Mouse (Mus musculus) lung, embryonic 15.5 days (tissue): Measurements from ENCODE around the gene Hsd17b1. TPM values are rescaled to one million over a fixed set of nuclear protein-coding genes. Genes with fewer than 3 reads are reported as not detected.

Experiments
- ATAC-seq: fragments of 200-750 bp; cut with Nextera tagmentation; 2 replicates; pipeline ENCODE4 v1.8.0; 2017; ENCODE audit warnings: moderate number of reproducible peaks, borderline replicate concordance; ENCODE audit not compliant: low FRiP score, low TSS enrichment; ENCODE audit errors: extremely low read depth
- H3K27ac ChIP-seq: fragments of 300-500 bp; sonication (generic); 2 replicates; pipeline ENCODE4 v1.5.1; 2015; ENCODE audit warnings: moderate library complexity, mild to moderate bottlenecking, inconsistent platforms
- H3K27me3 ChIP-seq: fragments of 300-500 bp; sonication (generic); 2 replicates; pipeline ENCODE4 v1.6.1; 2015; ENCODE audit warnings: inconsistent platforms
- H3K36me3 ChIP-seq: fragments of 300-500 bp; sonication (generic); 2 replicates; pipeline ENCODE4 v1.6.1; 2015; ENCODE audit warnings: inconsistent platforms
- H3K4me1 ChIP-seq: fragments of 300-500 bp; sonication (generic); 2 replicates; pipeline ENCODE4 v1.6.1; 2015; ENCODE audit warnings: inconsistent platforms
- H3K4me2 ChIP-seq: fragments of 300-500 bp; sonication (generic); 2 replicates; pipeline ENCODE4 v1.6.1; 2015; ENCODE audit warnings: inconsistent platforms, mild to moderate bottlenecking, moderate library complexity
- H3K4me3 ChIP-seq: fragments of 300-500 bp; sonication (generic); 2 replicates; pipeline ENCODE4 v1.5.1; 2015; ENCODE audit warnings: mild to moderate bottlenecking, inconsistent platforms
- H3K9ac ChIP-seq: fragments of 300-500 bp; sonication (generic); 2 replicates; pipeline ENCODE4 v1.6.1; 2015; ENCODE audit warnings: inconsistent platforms
- H3K9me3 ChIP-seq: fragments of 300-500 bp; sonication (generic); 2 replicates; pipeline ENCODE4 v1.6.1; 2016; ENCODE audit warnings: inconsistent platforms
- WGBS: fragments of 180-500 bp; shearing (Covaris S2); methylation state at CpG from one replicate; pipeline ENCODE4 v1.1.7; 2015; 5-methylcytosine and 5-hydroxymethylcytosine counted together
- polyA plus RNA-seq: library from polyadenylated mRNA; unstranded; fragments of >200 nt; fragmentation: Nextera tagmentation; extraction: Ambion mirVana; gene quantifications from 2 replicates; pipeline ENCODE4 v1.2.1, GENCODE M21; 2015

Gene Hsd17b1
- polyA plus RNA-seq = 0.11 and 0.15 TPM in 2 replicates

DNA sequence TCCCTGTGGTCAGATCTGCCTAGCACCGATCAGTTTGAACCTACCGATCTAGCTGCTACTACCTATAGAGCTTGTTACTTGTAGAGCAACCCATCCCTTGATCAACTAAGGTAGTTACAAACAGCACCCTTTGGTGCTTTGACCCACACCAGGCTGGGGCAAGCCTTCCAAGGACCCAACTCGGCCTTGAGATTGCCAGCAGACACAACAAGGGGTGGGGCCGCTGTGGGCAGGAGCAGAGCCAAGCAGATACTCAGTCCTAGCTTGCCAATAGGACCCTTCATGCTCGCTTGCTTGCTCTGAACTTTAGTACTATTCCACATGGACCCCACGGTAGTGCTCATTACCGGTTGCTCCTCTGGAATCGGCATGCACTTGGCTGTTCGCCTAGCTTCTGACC, at the start of gene Hsd17b1:
Gene Hsd17b1, plus strand, starts transcription at position 291 of the 400 bp plus-strand sequence.
- H3K9me3 ChIP-seq = no peaks in the 10 kb centered on the region
- H3K4me3 ChIP-seq = no peak within 1 kb of the TSS
- H3K27me3 ChIP-seq = peaks cover 52% of the 10 kb centered on the region
- H3K27ac ChIP-seq = no peak within 1 kb of the TSS
- peaks cover 15% of the 10 kb centered on the region for H3K4me1 ChIP-seq
- no peak within 1 kb of the TSS for H3K4me2 ChIP-seq
- ATAC-seq = no peak
- 68% methylated on average over 9 of the region's 9 CpGs for WGBS
- no peaks in the 10 kb centered on the region for H3K36me3 ChIP-seq
- H3K9ac ChIP-seq = no peak within 1 kb of the TSS

DNA sequence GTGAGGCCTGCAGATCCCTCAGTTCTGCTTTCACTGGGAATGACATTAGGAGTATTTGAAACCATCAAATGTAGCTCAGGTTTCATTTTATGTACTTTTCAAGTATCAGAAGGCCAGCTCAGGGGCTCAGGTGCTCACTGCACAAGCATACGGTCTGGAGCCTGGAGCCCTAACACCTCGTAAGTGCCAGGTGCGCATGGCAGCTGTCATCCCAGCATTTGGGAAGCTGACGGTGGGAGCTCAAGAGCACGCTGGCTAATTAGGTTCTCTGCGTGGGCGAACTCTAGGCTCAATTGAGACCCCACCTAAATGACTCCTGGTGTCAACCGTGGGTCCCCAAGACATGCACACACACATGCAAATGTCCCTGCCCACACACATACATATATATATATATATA, 48.9 kb upstream of the Hsd17b1 start:
- ATAC-seq = no peak
- H3K9me3 ChIP-seq = no peaks in the 10 kb centered on the region
- H3K36me3 ChIP-seq = peaks cover 50% of the 10 kb centered on the region
- no peak overlapping the region for H3K27ac ChIP-seq
- H3K27me3 ChIP-seq = no peaks in the 10 kb centered on the region
- H3K4me3 ChIP-seq = no peak overlapping the region
- WGBS = 80% methylated on average over 8 of the region's 8 CpGs
- H3K9ac ChIP-seq = no peak overlapping the region
- H3K4me1 ChIP-seq = no peaks in the 10 kb centered on the region
- no peak overlapping the region for H3K4me2 ChIP-seq

DNA sequence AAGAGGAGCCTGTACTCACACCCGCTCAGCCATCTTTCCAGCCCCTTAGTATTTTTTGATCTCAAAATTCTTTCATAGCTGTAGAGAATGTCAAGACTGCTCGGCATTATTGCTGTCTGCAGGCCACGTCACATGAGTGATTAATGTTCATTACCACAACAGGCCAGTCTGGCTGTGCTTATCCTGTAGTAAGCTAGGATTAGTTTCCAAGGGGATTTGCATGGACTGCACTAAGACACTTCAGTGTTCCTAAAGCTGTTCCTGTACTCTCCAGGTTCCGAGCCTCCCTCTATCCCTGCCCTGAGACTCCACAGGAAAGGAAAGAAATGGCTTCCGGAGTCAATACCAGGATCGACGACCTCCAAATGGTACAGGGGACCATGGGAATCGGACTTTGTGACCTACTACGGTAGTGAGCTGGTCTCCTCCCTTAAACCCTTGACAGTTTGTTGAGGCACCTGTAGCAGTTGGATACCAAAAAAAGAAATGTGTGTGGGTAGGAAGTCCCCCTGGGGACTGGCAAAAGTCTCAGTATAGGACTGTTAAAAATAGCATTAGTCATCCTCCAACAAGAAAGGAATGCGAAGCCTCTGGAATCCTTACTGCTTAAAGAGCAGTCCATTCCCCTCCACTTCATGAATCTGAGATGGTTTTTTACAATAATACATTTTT, 47.9 kb upstream of the Hsd17b1 start:
- whole genome bisulfite sequencing = 86% methylated on average over 10 of the region's 10 CpGs
- Histone ChIP-seq H3K4me1 (no peaks in the 10 kb centered on the region), H3K9me3 (no peaks in the 10 kb centered on the region), H3K9ac (no peak overlapping the region), H3K27me3 (no peaks in the 10 kb centered on the region), H3K27ac (no peak overlapping the region), H3K4me3 (no peak overlapping the region), H3K4me2 (no peak overlapping the region), H3K36me3 (peaks cover 60% of the 10 kb centered on the region)
- no peak for ATAC-seq

DNA sequence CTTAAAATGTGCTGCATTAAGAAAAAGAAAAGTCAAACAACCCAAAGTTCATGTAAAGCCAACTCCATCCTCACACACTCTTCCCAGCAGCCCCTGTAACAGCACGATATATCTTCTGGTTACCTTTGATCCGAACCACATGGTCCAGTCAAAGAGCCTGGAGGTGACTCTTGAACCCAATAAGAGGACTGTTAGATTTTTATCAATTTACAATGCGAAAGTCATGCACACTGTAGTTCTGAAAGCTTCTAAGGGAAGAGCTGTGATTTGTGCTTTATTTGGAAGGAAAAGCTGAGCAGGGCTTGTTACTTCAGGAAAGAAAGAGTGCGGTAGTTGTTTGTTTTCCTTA, 47.4 kb upstream of the Hsd17b1 start:
- Histone ChIP-seq H3K9me3 (no peaks in the 10 kb centered on the region), H3K27ac (no peak overlapping the region), H3K27me3 (no peaks in the 10 kb centered on the region), H3K36me3 (peaks cover 62% of the 10 kb centered on the region), H3K9ac (no peak overlapping the region), H3K4me3 (no peak overlapping the region), H3K4me1 (no peaks in the 10 kb centered on the region), H3K4me2 (no peak overlapping the region)
- ATAC-seq = no peak
- 77% methylated on average over 4 of the region's 4 CpGs for whole genome bisulfite sequencing

DNA sequence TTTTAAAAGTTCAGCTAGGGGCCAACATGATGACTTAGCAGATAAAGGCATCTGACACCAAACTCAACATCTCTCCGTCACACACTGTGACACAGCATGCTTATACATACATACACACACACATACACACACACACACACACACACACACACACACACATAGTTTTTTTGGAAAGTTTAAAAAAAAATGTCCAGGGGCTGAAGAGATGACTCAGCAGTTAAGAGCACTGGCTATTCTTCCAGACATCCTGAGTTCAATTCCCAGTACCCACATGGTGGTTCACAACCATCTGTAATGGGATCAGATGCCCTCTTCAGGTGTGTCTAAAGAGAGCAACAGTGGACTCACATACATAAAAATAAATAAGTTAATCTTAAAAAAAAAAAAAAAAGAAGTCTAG, 46.7 kb upstream of the Hsd17b1 start:
- Histone ChIP-seq H3K9ac (no peak overlapping the region), H3K4me3 (no peak overlapping the region), H3K9me3 (no peaks in the 10 kb centered on the region), H3K27me3 (no peaks in the 10 kb centered on the region), H3K36me3 (peaks cover 66% of the 10 kb centered on the region), H3K27ac (no peak overlapping the region), H3K4me1 (no peaks in the 10 kb centered on the region), H3K4me2 (no peak overlapping the region)
- ATAC-seq = no peak
- 85% methylated on average over 1 of the region's 1 CpGs for WGBS

DNA sequence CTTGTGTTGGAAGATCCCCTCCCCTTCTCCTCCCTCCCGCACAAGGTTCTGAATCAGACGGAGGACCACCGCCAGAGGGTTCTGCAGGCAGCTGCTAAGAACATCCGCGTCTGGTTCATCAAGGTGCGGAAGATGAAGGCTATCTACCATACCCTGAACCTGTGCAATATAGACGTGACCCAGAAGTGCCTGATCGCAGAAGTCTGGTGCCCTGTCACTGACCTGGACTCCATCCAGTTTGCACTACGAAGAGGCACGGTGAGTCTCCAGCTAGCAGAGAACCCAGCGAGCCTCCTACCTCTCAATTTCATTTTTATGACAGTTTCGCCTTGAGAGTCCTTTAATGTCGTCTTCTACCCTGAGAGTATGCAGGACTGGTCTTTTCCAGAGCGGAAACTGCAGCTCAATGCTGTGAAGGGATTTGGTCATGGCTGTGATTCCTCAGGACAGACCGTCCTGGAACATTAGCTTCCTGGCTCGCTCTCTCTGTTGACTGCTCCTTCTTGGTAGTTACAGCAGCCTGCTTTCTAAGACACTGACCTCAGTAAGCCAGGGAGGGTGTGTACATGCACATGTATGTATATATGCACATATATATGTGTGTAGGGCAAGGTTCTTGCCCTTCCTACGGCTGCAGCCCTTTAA, 44.2 kb upstream of the Hsd17b1 start:
- H3K9ac ChIP-seq = no peak overlapping the region
- H3K27ac ChIP-seq = no peak overlapping the region
- H3K4me1 ChIP-seq = no peaks in the 10 kb centered on the region
- H3K36me3 ChIP-seq = peaks cover 69% of the 10 kb centered on the region
- no peak overlapping the region for H3K4me3 ChIP-seq
- H3K4me2 ChIP-seq = no peak overlapping the region
- 91% methylated on average over 17 of the region's 17 CpGs for WGBS
- no peak for ATAC-seq
- H3K9me3 ChIP-seq = no peaks in the 10 kb centered on the region
- H3K27me3 ChIP-seq = no peaks in the 10 kb centered on the region

DNA sequence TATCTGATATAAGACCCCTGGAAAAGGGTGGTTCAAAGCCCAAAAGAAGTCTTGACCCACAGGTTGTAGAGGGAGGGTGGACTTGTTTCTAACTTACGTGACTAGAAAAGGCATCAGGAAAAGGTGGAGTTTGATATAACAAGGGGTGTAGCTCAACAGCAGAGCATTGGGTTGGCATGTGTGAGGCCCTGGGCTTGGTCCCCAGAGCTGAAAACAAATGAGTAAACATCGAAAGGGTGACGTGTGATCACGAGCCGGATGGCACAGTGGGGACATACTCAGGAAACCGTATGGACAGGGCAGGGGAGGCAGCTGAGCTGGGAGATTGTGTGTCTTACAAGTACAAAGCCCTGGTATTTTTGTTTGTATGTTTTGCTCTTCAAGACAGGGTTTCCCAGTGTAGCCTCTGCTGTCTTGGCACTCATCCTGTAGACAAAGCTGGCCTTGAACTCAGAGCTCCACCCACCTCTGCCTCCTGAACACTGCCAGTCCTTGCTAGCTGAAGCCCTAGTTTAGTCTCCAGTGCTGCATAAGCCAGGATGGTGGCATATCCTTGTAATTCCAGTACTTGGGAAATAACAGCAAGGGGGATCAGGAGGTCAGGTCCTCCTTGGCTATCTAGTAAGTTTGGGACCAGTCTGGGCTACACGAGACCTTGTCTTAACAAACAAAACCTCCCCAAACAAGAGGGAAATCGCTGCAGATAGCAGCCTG, 43.4 kb upstream of the Hsd17b1 start:
- WGBS = 82% methylated on average over 8 of the region's 8 CpGs
- H3K36me3 ChIP-seq = peaks cover 71% of the 10 kb centered on the region
- ATAC-seq = no peak

DNA sequence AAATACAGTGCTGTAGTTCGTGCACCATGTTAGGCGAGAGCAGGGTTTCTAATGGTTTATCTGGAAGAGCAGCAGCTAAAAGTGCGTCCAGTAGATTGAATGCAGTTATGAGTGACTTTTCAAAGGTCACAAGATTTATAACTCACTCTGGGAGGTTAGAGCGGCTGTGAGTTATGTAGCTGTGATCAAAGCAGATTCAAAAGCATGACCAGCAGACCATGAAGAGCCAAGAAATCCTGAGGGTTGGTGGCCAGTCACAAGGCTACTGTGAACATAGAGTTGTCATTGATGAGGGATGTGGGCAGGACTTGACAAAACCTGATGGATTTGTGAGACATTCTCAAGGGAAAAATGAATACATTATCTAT, 42.9 kb upstream of the Hsd17b1 start:
- Histone ChIP-seq H3K27ac (no peak overlapping the region), H3K9ac (no peak overlapping the region), H3K27me3 (no peaks in the 10 kb centered on the region), H3K36me3 (peaks cover 73% of the 10 kb centered on the region), H3K4me2 (no peak overlapping the region), H3K4me1 (no peaks in the 10 kb centered on the region), H3K9me3 (no peaks in the 10 kb centered on the region), H3K4me3 (no peak overlapping the region)
- 83% methylated on average over 4 of the region's 4 CpGs for WGBS
- no peak for ATAC-seq

More for the DNA sequence above, 43.4 kb upstream of the Hsd17b1 start:
- Histone ChIP-seq H3K27ac (no peak overlapping the region), H3K27me3 (no peaks in the 10 kb centered on the region), H3K4me3 (no peak overlapping the region), H3K4me1 (no peaks in the 10 kb centered on the region), H3K9ac (no peak overlapping the region), H3K4me2 (no peak overlapping the region), H3K9me3 (no peaks in the 10 kb centered on the region)

DNA sequence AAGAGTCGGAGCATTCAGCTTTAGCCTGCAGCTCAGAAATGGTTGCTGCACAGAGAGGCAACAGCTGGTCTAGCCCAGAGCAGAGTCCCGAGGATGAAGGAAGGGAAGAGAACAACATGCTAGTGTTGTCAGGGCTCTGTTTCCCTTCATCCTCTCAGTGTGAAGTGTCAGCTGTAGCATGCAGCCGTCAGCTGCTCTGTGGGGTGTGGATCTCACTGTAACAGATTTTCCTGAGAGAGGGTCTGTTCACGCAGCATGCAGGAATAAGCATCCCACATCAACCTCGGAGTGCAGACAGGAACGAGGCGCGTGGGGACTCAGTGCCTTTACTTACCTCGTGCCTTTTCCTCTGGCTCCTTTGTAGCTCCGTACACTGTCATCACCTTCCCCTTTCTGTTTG, 40.4 kb upstream of the Hsd17b1 start:
- no peaks in the 10 kb centered on the region for H3K27me3 ChIP-seq
- H3K27ac ChIP-seq = no peak overlapping the region
- 82% methylated on average over 10 of the region's 10 CpGs for WGBS
- no peaks in the 10 kb centered on the region for H3K4me1 ChIP-seq
- no peaks in the 10 kb centered on the region for H3K9me3 ChIP-seq
- H3K36me3 ChIP-seq = peaks cover 77% of the 10 kb centered on the region
- H3K4me2 ChIP-seq = no peak overlapping the region
- ATAC-seq = no peak
- no peak overlapping the region for H3K4me3 ChIP-seq
- no peak overlapping the region for H3K9ac ChIP-seq

DNA sequence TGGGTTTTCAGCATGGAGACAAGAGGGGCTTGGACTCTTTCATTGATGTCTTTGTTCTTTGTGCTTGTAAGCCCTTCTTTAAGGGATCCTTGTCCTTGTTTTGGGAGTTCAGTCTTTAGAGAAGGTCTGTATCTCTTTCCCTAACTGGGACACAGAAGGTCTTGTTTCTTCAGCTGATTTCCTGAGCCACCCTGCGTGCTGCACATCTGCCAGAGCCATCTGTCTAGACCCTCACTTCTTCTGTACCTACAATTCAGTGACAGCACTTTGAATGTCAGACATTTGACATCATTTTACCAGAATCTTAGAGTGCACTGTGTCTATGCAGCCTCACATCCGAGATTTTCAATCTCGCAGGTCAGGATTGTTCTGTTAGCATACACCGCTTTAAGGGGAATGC, 32.4 kb upstream of the Hsd17b1 start:
- WGBS = 91% methylated on average over 4 of the region's 4 CpGs
- H3K9me3 ChIP-seq = no peaks in the 10 kb centered on the region
- H3K27me3 ChIP-seq = no peaks in the 10 kb centered on the region
- no peaks in the 10 kb centered on the region for H3K4me1 ChIP-seq
- no peak overlapping the region for H3K27ac ChIP-seq
- H3K4me3 ChIP-seq = no peak overlapping the region
- H3K4me2 ChIP-seq = no peak overlapping the region
- ATAC-seq = no peak
- peaks cover 74% of the 10 kb centered on the region for H3K36me3 ChIP-seq
- no peak overlapping the region for H3K9ac ChIP-seq

DNA sequence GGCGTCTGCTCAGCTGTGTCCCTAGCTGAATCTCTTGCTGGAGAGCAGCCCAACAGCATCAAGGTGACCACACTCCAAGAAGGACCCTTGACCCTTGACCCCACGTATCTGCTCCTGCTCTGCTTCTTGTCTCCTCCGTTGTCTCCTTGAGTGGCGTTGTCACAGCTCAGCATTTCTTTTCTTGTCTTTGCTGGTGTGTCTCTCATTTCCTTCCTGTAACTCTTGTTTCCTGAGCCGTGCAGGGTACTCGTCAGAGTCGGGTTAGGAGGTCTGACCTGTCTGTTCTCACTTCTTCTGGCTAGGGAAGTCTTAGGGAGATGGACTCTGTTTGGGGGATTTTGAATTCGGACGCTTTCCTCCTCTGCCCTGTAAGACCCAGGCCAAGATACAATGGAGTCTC, 31.8 kb upstream of the Hsd17b1 start:
- WGBS = 54% methylated on average over 9 of the region's 9 CpGs
- no peak overlapping the region for H3K27ac ChIP-seq
- no peaks in the 10 kb centered on the region for H3K9me3 ChIP-seq
- H3K27me3 ChIP-seq = no peaks in the 10 kb centered on the region
- H3K4me1 ChIP-seq = no peaks in the 10 kb centered on the region
- no peak overlapping the region for H3K4me2 ChIP-seq
- peaks cover 71% of the 10 kb centered on the region for H3K36me3 ChIP-seq
- no peak for ATAC-seq
- no peak overlapping the region for H3K4me3 ChIP-seq
- no peak overlapping the region for H3K9ac ChIP-seq

DNA sequence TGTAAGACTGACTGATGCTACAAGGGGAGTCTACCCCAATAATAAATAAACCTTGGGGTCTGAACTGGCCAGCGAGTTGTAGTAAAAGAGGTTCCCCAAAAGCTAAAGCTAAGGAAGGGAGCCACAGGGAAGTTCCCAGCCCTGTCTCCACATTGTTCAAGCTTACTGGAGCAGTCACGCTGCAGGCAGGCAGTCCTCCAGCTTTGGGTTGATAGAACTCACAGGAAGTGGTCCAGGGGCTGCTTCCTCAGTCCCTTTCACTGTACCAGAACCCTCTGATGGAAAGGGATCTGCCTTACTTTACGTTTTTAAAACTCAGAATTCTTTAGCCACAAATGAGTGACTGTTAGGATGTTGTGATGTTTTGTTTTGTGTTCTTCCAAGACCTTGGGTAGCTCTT, 30.7 kb upstream of the Hsd17b1 start:
- no peak for ATAC-seq
- Histone ChIP-seq H3K9me3 (no peaks in the 10 kb centered on the region), H3K4me3 (no peak overlapping the region), H3K36me3 (peaks cover 65% of the 10 kb centered on the region), H3K9ac (no peak overlapping the region), H3K27me3 (no peaks in the 10 kb centered on the region), H3K4me2 (no peak overlapping the region), H3K27ac (no peak overlapping the region), H3K4me1 (no peaks in the 10 kb centered on the region; the same call in 1 of the 2 replicates)
- 86% methylated on average over 3 of the region's 3 CpGs for WGBS
